Mouse (Mus musculus): ENCODE results near the gene Arf4. TPM values are rescaled to one million over a fixed set of nuclear protein-coding genes. Genes with fewer than 3 reads are reported as not detected.
A peak's percentile ranks its signal among the peaks of the same experiment; 100 is the strongest.
"Not testable (repeated sequence)": the region's sequence is repeated elsewhere in the genome, so short reads cannot be mapped to it uniquely, and the experiment has no call there.

Arf4 gene
- total RNA-seq, 2 experiments from 2014 or later = 154 to 157 TPM

- DNase-seq (ENCODE audit: extremely low spot score in 1 of 2, low spot score in 2 of 2) = no peak
- intact Hi-C loops (cut with DNase I) = no loop called here
These were observed 20.3 kb downstream of the Arf4 start for GRCm38 (mm10) chr14:26658178-26658577.

GRCm38 (mm10) chr14:26660233-26660632 lies 22.4 kb downstream of the Arf4 start:
- intact Hi-C loops (cut with DNase I) = loop anchor here (10.0 kb wide), 1 partner anchor 285 kb away; no protein-coding TSS in a partner anchor

GRCm38 (mm10) chr14:26662016-26662415 lies 24.1 kb downstream of the Arf4 start:
- no peak for DNase-seq (ENCODE audit: extremely low spot score in 1 of 2, low spot score in 2 of 2)
- intact Hi-C loops (cut with DNase I) = loop anchor here (10.0 kb wide), 1 partner anchor 283 kb away; no protein-coding TSS in a partner anchor

More at GRCm38 (mm10) chr14:26660233-26660632, 22.4 kb downstream of the Arf4 start:
- no peak for DNase-seq (ENCODE audit: extremely low spot score in 1 of 2, low spot score in 2 of 2)

GRCm38 (mm10) chr14:26662488-26662887 lies 24.6 kb downstream of the Arf4 start:
- no peak for DNase-seq (ENCODE audit: extremely low spot score in 1 of 2, low spot score in 2 of 2)
- intact Hi-C loops (cut with DNase I) = loop anchor here (10.0 kb wide), 1 partner anchor 282 kb away; no protein-coding TSS in a partner anchor

- no peak for DNase-seq (ENCODE audit: extremely low spot score in 1 of 2, low spot score in 2 of 2)
- intact Hi-C loops (cut with DNase I) = loop anchor here (10.0 kb wide), 1 partner anchor 281 kb away; no protein-coding TSS in a partner anchor
These were observed 26.0 kb downstream of the Arf4 start for GRCm38 (mm10) chr14:26663851-26664250.

GRCm38 (mm10) chr14:26667991-26668370 lies 30.1 kb downstream of the Arf4 start:
- intact Hi-C loops (cut with DNase I) = loop anchor here (5.0 to 10.0 kb wide), 2 partner anchors 254 to 277 kb away; no protein-coding TSS in a partner anchor
- DNase-seq (ENCODE audit: extremely low spot score in 1 of 2, low spot score in 2 of 2) = no peak

GRCm38 (mm10) chr14:26668371-26669291 lies 30.8 kb downstream of the Arf4 start:
- intact Hi-C loops (cut with DNase I) = loop anchor here (5.0 to 10.0 kb wide), 2 partner anchors 254 to 276 kb away; no protein-coding TSS in a partner anchor
- peak; percentile 16 to 68 for DNase-seq (ENCODE audit: extremely low spot score in 1 of 2, low spot score in 2 of 2)

- intact Hi-C loops (cut with DNase I) = loop anchor here (5.0 to 10.0 kb wide), 3 partner anchors 253 to 363 kb away; no protein-coding TSS in a partner anchor
- peak; percentile 85 to 89 for DNase-seq (ENCODE audit: extremely low spot score in 1 of 2, low spot score in 2 of 2)
These were observed 31.6 kb downstream of the Arf4 start, which contains the start of gene Pde12 for GRCm38 (mm10) chr14:26669292-26670073. Pde12 (minus strand) TSS chr14:26669883.

- intact Hi-C loops (cut with DNase I) = loop anchor here (5.0 kb wide), 1 partner anchor 361 kb away; no protein-coding TSS in a partner anchor
- DNase-seq (ENCODE audit: extremely low spot score in 1 of 2, low spot score in 2 of 2) = no peak
These were observed 33.1 kb downstream of the Arf4 start for GRCm38 (mm10) chr14:26670964-26671363.

GRCm38 (mm10) chr14:26671870-26672615 lies 34.2 kb downstream of the Arf4 start:
- DNase-seq (ENCODE audit: extremely low spot score in 1 of 2, low spot score in 2 of 2) = not testable (repeated sequence)
- intact Hi-C loops (cut with DNase I) = loop anchor here (5.0 kb wide), 1 partner anchor 360 kb away; no protein-coding TSS in a partner anchor

GRCm38 (mm10) chr14:26674476-26675169 lies 36.7 kb downstream of the Arf4 start:
- intact Hi-C loops (cut with DNase I) = loop anchor here (5.0 kb wide), 1 partner anchor 358 kb away; no protein-coding TSS in a partner anchor
- not testable (repeated sequence) for DNase-seq (ENCODE audit: extremely low spot score in 1 of 2, low spot score in 2 of 2)

GRCm38 (mm10) chr14:26675371-26675770 lies 37.5 kb downstream of the Arf4 start:
- DNase-seq (ENCODE audit: extremely low spot score in 1 of 2, low spot score in 2 of 2) = peak in 1 of 2 experiments; percentile 40
- intact Hi-C loops (cut with DNase I) = no loop called here

GRCm38 (mm10) chr14:26675791-26676190 lies 37.9 kb downstream of the Arf4 start:
- intact Hi-C loops (cut with DNase I) = no loop called here
- DNase-seq (ENCODE audit: extremely low spot score in 1 of 2, low spot score in 2 of 2) = no peak

- no peak for DNase-seq (ENCODE audit: extremely low spot score in 1 of 2, low spot score in 2 of 2)
- intact Hi-C loops (cut with DNase I) = no loop called here
These were observed 52.9 kb downstream of the Arf4 start for GRCm38 (mm10) chr14:26690727-26691126.

- intact Hi-C loops (cut with DNase I) = no loop called here
These were observed 53.5 kb downstream of the Arf4 start for GRCm38 (mm10) chr14:26691363-26691762.

GRCm38 (mm10) chr14:26692974-26693373 lies 55.1 kb downstream of the Arf4 start, which contains the start of gene Dnah12:
Dnah12 (plus strand) TSS chr14:26693274.
- intact Hi-C loops (cut with DNase I) = no loop called here

More at GRCm38 (mm10) chr14:26691363-26691762, 53.5 kb downstream of the Arf4 start:
- no peak for DNase-seq (ENCODE audit: extremely low spot score in 1 of 2, low spot score in 2 of 2)

GRCm38 (mm10) chr14:26697912-26698311 lies 60.0 kb downstream of the Arf4 start:
- no peak for DNase-seq (ENCODE audit: extremely low spot score in 1 of 2, low spot score in 2 of 2)
- intact Hi-C loops (cut with DNase I) = no loop called here

More at GRCm38 (mm10) chr14:26692974-26693373, 55.1 kb downstream of the Arf4 start, which contains the start of gene Dnah12:
- no peak for DNase-seq (ENCODE audit: extremely low spot score in 1 of 2, low spot score in 2 of 2)

Data from left cerebral cortex, postnatal 10 days (tissue).